Mouse (Mus musculus) hindbrain, postnatal 0 days (tissue): ENCODE measurements at regions not wholly inside any gene's neighbourhood (a gene's known extent, or its start where the extent isn't known, plus 50 kb on each side); places are given as distances from the start of the nearest gene placed in this dataset.
"Not testable (repeated sequence)": the region's sequence is repeated elsewhere in the genome, so short reads cannot be mapped to it uniquely, and the experiment has no call there.

Experiments used
- ATAC-seq: fragments of 200-750 bp; cut with Nextera tagmentation; 2 replicates; pipeline ENCODE4 v1.8.0; 2017; ENCODE audit warnings: mild to moderate bottlenecking, moderate TSS enrichment, moderate library complexity
- DNase-seq: peaks from one replicate; pipeline ENCODE4 v3.0.0-alpha.2; 2015; ENCODE audit warnings: low spot score
- H3K27ac ChIP-seq: fragments of 300-500 bp; sonication (generic); 2 replicates; pipeline ENCODE4 v1.5.1; 2014; ENCODE audit warnings: mild to moderate bottlenecking
- H3K27me3 ChIP-seq: fragments of 300-500 bp; sonication (generic); 2 replicates; pipeline ENCODE4 v1.6.1; 2014; ENCODE audit warnings: low read length, mixed read lengths; ENCODE audit not compliant: insufficient read depth
- H3K36me3 ChIP-seq: fragments of 300-500 bp; sonication (generic); 2 replicates; pipeline ENCODE4 v1.6.1; 2014; ENCODE audit warnings: low read length, mixed read lengths; ENCODE audit not compliant: insufficient read depth
- H3K4me1 ChIP-seq: fragments of 300-500 bp; sonication (generic); 2 replicates; pipeline ENCODE4 v1.6.1; 2014; ENCODE audit warnings: antibody characterized with exemption, low read length, mixed read lengths; ENCODE audit not compliant: insufficient read depth
- H3K4me2 ChIP-seq: fragments of 300-500 bp; sonication (generic); 2 replicates; pipeline ENCODE4 v1.6.1; 2014; ENCODE audit warnings: low read depth, mild to moderate bottlenecking, low read length, moderate library complexity, mixed read lengths
- H3K4me3 ChIP-seq: fragments of 300-500 bp; sonication (generic); 2 replicates; pipeline ENCODE4 v1.5.1; 2014; ENCODE audit warnings: low read length
- H3K9ac ChIP-seq: fragments of 300-500 bp; sonication (generic); replicated peaks from 2 replicates; pipeline ENCODE4 v1.6.1; 2014; ENCODE audit warnings: mild to moderate bottlenecking, low read length, moderate library complexity, mixed read lengths
- H3K9me3 ChIP-seq: fragments of 300-500 bp; sonication (generic); 2 replicates; pipeline ENCODE4 v1.6.1; 2016; ENCODE audit warnings: low read length, mixed read lengths
- CTCF ChIP-seq: IDR thresholded peaks from 2 replicates; pipeline ENCODE4 v1.5.1; 2016; ENCODE audit warnings: antibody characterized with exemption, control low read depth, low read depth
- WGBS: fragments of 180-500 bp; shearing (Covaris S2); extraction: QIAGEN DNeasy Blood & Tissue Kit; methylation state at CpG from one replicate; pipeline ENCODE4 v1.1.7; 2014; 5-methylcytosine and 5-hydroxymethylcytosine counted together

- H3K27me3 ChIP-seq: no peaks in the 10 kb centered on the region
- H3K4me1 ChIP-seq: no peaks in the 10 kb centered on the region
- H3K4me3 ChIP-seq: no peak overlapping the region
- TF ChIP-seq CTCF: no peak
- 42% methylated on average over 5 of the region's 5 CpGs for WGBS
- DNase-seq (peak; percentile 17), ATAC-seq (no peak)
- H3K27ac ChIP-seq: peak overlapping the region; percentile 28; the same call in 1 of the 2 replicates
- no peak overlapping the region for H3K9ac ChIP-seq
- no peaks in the 10 kb centered on the region for H3K9me3 ChIP-seq
- H3K36me3 ChIP-seq: no peaks in the 10 kb centered on the region
- no peak overlapping the region for H3K4me2 ChIP-seq
These were observed 163.2 kb upstream of the Gm17728 start for GRCm38 (mm10) chr17:9258646-9259170.

- Histone ChIP-seq H3K36me3 (no peaks in the 10 kb centered on the region), H3K27me3 (no peaks in the 10 kb centered on the region), H3K4me3 (no peak overlapping the region), H3K4me2 (no peak overlapping the region), H3K9ac (no peak overlapping the region), H3K27ac (no peak overlapping the region), H3K4me1 (no peaks in the 10 kb centered on the region), H3K9me3 (no peaks in the 10 kb centered on the region)
- 73% methylated on average over 3 of the region's 3 CpGs for WGBS
- ATAC-seq: no peak
- no peak for TF ChIP-seq CTCF
- no peak for DNase-seq
These were observed 153.1 kb upstream of the Gm17728 start for GRCm38 (mm10) chr17:9268776-9269175.

- not testable (repeated sequence) for H3K9me3 ChIP-seq, H3K4me1 ChIP-seq, H3K36me3 ChIP-seq, H3K9ac ChIP-seq, DNase-seq, H3K4me3 ChIP-seq, H3K4me2 ChIP-seq, ATAC-seq, H3K27ac ChIP-seq, H3K27me3 ChIP-seq
- 29% methylated on average over 3 of the region's 3 CpGs for WGBS
These were observed 143.8 kb upstream of the Gm17728 start for GRCm38 (mm10) chr17:9278046-9278445.

GRCm38 (mm10) chr17:9279481-9279880, 142.4 kb upstream of the Gm17728 start:
- Histone ChIP-seq H3K4me2 (no peak overlapping the region), H3K27ac (no peak overlapping the region), H3K4me3 (no peak overlapping the region), H3K4me1 (peaks cover 4% of the 10 kb centered on the region; the same call in 1 of the 2 replicates), H3K27me3 (no peaks in the 10 kb centered on the region), H3K36me3 (no peaks in the 10 kb centered on the region), H3K9ac (no peak overlapping the region), H3K9me3 (no peaks in the 10 kb centered on the region)
- DNase-seq: peak; percentile 50
- 32% methylated on average over 7 of the region's 7 CpGs for WGBS
- ATAC-seq: no peak
- no peak for TF ChIP-seq CTCF

- Histone ChIP-seq H3K4me2 (no peak overlapping the region), H3K36me3 (no peaks in the 10 kb centered on the region)
These were observed 140.0 kb upstream of the Gm17728 start for GRCm38 (mm10) chr17:9281891-9282290.

GRCm38 (mm10) chr17:9282333-9283176, 139.3 kb upstream of the Gm17728 start:
- Histone ChIP-seq H3K36me3 (no peaks in the 10 kb centered on the region), H3K27ac (no peak overlapping the region), H3K4me3 (no peak overlapping the region), H3K9ac (no peak overlapping the region), H3K9me3 (no peaks in the 10 kb centered on the region), H3K4me2 (no peak overlapping the region), H3K4me1 (peaks cover 4% of the 10 kb centered on the region; the same call in 1 of the 2 replicates), H3K27me3 (no peaks in the 10 kb centered on the region)
- no peak for DNase-seq
- no peak for TF ChIP-seq CTCF
- no peak for ATAC-seq
- 91% methylated on average over 7 of the region's 7 CpGs for WGBS

More at GRCm38 (mm10) chr17:9281891-9282290, 140.0 kb upstream of the Gm17728 start:
- H3K9ac ChIP-seq: no peak overlapping the region
- no peak overlapping the region for H3K4me3 ChIP-seq
- WGBS: 76% methylated on average over 5 of the region's 5 CpGs
- no peak overlapping the region for H3K27ac ChIP-seq
- ATAC-seq (no peak), DNase-seq (no peak)
- peaks cover 4% of the 10 kb centered on the region; the same call in 1 of the 2 replicates for H3K4me1 ChIP-seq
- no peaks in the 10 kb centered on the region for H3K9me3 ChIP-seq
- no peak for TF ChIP-seq CTCF
- H3K27me3 ChIP-seq: no peaks in the 10 kb centered on the region

GRCm38 (mm10) chr17:9286431-9286830, 135.4 kb upstream of the Gm17728 start:
- TF ChIP-seq CTCF: peak; percentile 39
- no peak for ATAC-seq
- 60% methylated on average over 5 of the region's 5 CpGs for WGBS
- Histone ChIP-seq H3K27ac (no peak overlapping the region), H3K9me3 (no peaks in the 10 kb centered on the region), H3K27me3 (no peaks in the 10 kb centered on the region), H3K36me3 (no peaks in the 10 kb centered on the region), H3K4me3 (no peak overlapping the region), H3K4me1 (no peaks in the 10 kb centered on the region; the same call in 1 of the 2 replicates), H3K4me2 (no peak overlapping the region), H3K9ac (no peak overlapping the region)
- DNase-seq: no peak
